Mouse (Mus musculus): Measurements from ENCODE around the gene Slc7a15.

DNA sequence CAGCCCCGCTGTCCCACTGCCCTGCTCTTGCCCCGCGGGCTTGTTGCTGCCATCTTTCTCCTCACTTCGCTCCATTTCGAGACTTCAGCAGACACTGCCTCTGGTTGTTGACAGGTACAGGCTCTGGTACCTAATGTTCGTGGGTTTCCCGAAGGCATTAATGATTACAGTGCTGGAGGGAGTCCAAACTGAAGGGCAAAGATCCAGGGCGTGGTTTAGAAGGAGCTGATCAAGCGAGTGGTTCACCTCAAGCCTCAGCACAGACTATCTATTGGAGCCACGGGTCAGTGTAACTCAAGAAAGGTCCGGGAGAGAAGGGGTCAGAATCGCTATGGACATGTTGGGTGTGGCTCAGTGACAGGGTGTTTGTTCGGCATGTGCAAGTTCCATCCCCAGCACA, 59.4 kb downstream of the Slc7a15 start:
- TF ChIP-seq GATA1 (IDR thresholded peaks at IDR 0.05; ENCODE audit: low read depth, low read length), result no peak
- TF ChIP-seq CTCF (IDR thresholded peaks at IDR 0.05 in 2 of 3, conservative IDR thresholded peaks at IDR 0.05 in 1 of 3; ENCODE audit: control insufficient read depth in 1 of 3, insufficient read depth in 1 of 3, low read depth in 2 of 3, low read length in 3 of 3, poor library complexity in 1 of 3, severe bottlenecking in 1 of 3), result no peak
- TF ChIP-seq MAX (IDR thresholded peaks at IDR 0.05; ENCODE audit: low read length), result no peak
- TF ChIP-seq RAD21 (IDR thresholded peaks at IDR 0.05; ENCODE audit: low read depth, low read length), result no peak
- TF ChIP-seq E2F4 (IDR thresholded peaks at IDR 0.05; ENCODE audit: borderline replicate concordance, low read depth, low read length), result no peak
- TF ChIP-seq KAT2A (conservative IDR thresholded peaks at IDR 0.05; ENCODE audit: low read depth, low read length), result no peak
- TF ChIP-seq POLR2A (IDR thresholded peaks at IDR 0.05; ENCODE audit: control insufficient read depth in 1 of 2, insufficient read depth in 1 of 2, low read depth in 1 of 2, low read length in 2 of 2, poor library complexity in 1 of 2), result no peak
- TF ChIP-seq ZC3H11A (IDR thresholded peaks at IDR 0.05; ENCODE audit: low read depth, low read length), result no peak
- TF ChIP-seq POLR2AphosphoS5 (IDR thresholded peaks at IDR 0.05; ENCODE audit: borderline replicate concordance, low read depth, low read length), result no peak
- no peak for TF ChIP-seq ZNF384 (IDR thresholded peaks at IDR 0.05; ENCODE audit: low read depth, low read length)
- TF ChIP-seq MAZ (IDR thresholded peaks at IDR 0.05; ENCODE audit: low read depth, low read length), result no peak
- TF ChIP-seq EP300 (IDR thresholded peaks at IDR 0.05; ENCODE audit: low read depth in 1 of 2, low read length in 2 of 2), result no peak
- no peak for TF ChIP-seq ZKSCAN1 (IDR thresholded peaks at IDR 0.05; ENCODE audit: low read depth, low read length)
- no peak for TF ChIP-seq USF1 (IDR thresholded peaks at IDR 0.05; ENCODE audit: low read depth, low read length)

All from MEL (cell line).